Mouse (Mus musculus) stomach, embryonic 14.5 days (tissue): ENCODE results near the gene Med31. TPM values are rescaled to one million over a fixed set of nuclear protein-coding genes. Genes with fewer than 3 reads are reported as not detected.

Experiments used
- ATAC-seq: fragments of 200-750 bp; cut with Nextera tagmentation; 2 replicates; pipeline ENCODE4 v1.8.0; 2017; ENCODE audit warnings: low read depth, moderate TSS enrichment; ENCODE audit not compliant: insufficient number of reproducible peaks, insufficient read depth, low FRiP score
- H3K27ac ChIP-seq: fragments of 300-500 bp; sonication (generic); 2 replicates; pipeline ENCODE4 v1.5.1; 2014; ENCODE audit warnings: mild to moderate bottlenecking, low read length, moderate library complexity, mixed read lengths
- H3K27me3 ChIP-seq: fragments of 300-500 bp; sonication (generic); 2 replicates; pipeline ENCODE4 v1.6.1; 2014; ENCODE audit warnings: low read length, control low read depth, mixed read lengths; ENCODE audit not compliant: control insufficient read depth, insufficient read depth
- H3K36me3 ChIP-seq: fragments of 300-500 bp; sonication (generic); 2 replicates; pipeline ENCODE4 v1.6.1; 2014; ENCODE audit warnings: mild to moderate bottlenecking, control low read depth, low read length, moderate library complexity, mixed read lengths; ENCODE audit not compliant: control insufficient read depth, insufficient read depth
- H3K4me1 ChIP-seq: fragments of 300-500 bp; sonication (generic); 2 replicates; pipeline ENCODE4 v1.6.1; 2014; ENCODE audit warnings: low read length, control low read depth, mixed read lengths; ENCODE audit not compliant: control insufficient read depth, insufficient read depth
- H3K4me2 ChIP-seq: fragments of 300-500 bp; sonication (generic); replicated peaks from 2 replicates; pipeline ENCODE4 v1.6.1; 2014; ENCODE audit warnings: low read depth, low read length, control low read depth
- H3K4me3 ChIP-seq: fragments of 300-500 bp; sonication (generic); 2 replicates; pipeline ENCODE4 v1.5.1; 2014; ENCODE audit warnings: low read depth, low read length, control low read depth
- H3K9ac ChIP-seq: fragments of 300-500 bp; sonication (generic); replicated peaks from 2 replicates; pipeline ENCODE4 v1.6.1; 2014; ENCODE audit warnings: low read depth, mild to moderate bottlenecking, control low read depth, low read length, moderate library complexity, mixed read lengths
- H3K9me3 ChIP-seq: fragments of 300-500 bp; sonication (generic); 2 replicates; pipeline ENCODE4 v1.6.1; 2016; ENCODE audit warnings: low read depth, low read length, control low read depth; ENCODE audit not compliant: control insufficient read depth
- WGBS: fragments of 180-500 bp; shearing (Covaris S2); extraction: QIAGEN DNeasy Blood & Tissue Kit; methylation state at CpG from one replicate; pipeline ENCODE4 v1.1.7; 2014; 5-methylcytosine and 5-hydroxymethylcytosine counted together
- polyA plus RNA-seq: library from polyadenylated mRNA; unstranded; fragments of >200 nt; fragmentation: Nextera tagmentation; extraction: Ambion mirVana; gene quantifications from 2 replicates; pipeline ENCODE4 v1.2.1, GENCODE M21; 2014

Med31 gene
- polyA plus RNA-seq, 1 experiment from 2014 or later, result 42.7 TPM

DNA sequence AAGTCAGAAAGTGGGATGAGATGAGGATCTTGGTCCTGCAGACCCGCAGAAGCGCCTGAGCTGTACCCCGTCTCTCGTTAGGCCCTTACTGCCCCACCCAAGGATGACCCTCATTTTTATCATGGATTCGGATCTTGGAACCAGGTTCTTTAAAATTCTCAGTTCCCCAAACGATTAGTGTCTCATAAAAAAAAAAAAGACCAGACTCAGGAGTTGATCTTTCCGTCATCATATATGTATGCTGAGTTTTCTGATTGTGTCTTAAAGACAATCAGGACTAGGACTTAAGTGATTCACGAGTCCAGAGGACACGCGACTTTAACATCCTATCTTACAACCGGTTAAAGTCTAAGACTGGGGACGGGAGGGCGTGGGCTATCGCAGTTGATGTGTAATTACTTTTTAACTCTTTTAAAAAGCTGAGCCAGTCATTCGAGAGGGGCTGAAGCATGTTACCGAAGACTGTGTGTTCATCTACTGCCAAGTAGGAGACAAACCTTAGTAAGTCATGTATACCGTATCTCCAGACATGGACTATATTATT, 7.5 kb downstream of the Med31 start:
- H3K27me3 ChIP-seq, result no peaks in the 10 kb centered on the region
- H3K9me3 ChIP-seq, result no peaks in the 10 kb centered on the region
- H3K9ac ChIP-seq, result peak overlapping the region; percentile 65
- H3K4me3 ChIP-seq, result peak overlapping the region; percentile 84
- WGBS, result 13% methylated on average over 17 of the region's 17 CpGs
- H3K4me1 ChIP-seq, result peaks cover 10% of the 10 kb centered on the region
- no peak for ATAC-seq
- H3K27ac ChIP-seq, result peak overlapping the region; percentile 7; the same call in 1 of the 2 replicates
- peak overlapping the region; percentile 91 for H3K4me2 ChIP-seq
- H3K36me3 ChIP-seq, result peaks cover 25% of the 10 kb centered on the region

DNA sequence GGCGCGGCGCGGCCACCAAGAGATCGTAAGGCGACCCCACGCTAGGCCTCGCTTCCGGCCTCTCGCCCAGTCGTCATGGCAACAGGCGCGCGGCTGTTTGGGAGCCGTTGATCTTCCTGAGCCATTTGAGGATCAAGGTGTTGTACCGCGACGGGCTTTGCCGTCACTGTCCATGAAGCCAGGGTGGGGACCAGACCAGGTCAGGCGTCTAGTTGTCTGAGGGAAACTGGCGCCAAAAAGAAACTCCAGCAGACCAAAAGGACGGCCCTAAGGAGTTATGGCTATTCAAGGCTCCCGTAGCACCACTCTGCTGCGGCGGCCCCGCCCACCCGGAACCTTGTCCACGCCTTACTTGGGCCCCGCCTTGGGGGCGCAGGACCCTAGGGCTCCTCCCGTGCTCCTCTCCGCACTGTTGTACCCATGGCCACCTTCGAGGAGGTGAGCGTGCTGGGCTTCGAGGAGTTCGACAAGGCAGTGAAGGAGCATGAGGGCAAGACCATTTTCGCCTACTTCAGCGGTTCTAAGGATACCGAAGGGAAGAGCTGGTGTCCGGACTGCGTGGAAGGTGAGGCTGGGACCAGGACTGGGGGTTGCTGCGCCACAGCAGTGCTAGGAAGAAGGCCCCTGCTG, 8.1 kb downstream of the Med31 start, which contains the start of the genes 4933427D14Rik and Txndc17:
TSS of gene 4933427D14Rik (minus strand) at position 256 of the 630 bp plus-strand sequence.
TSS of gene Txndc17 (plus strand) at position 344 of the 630 bp plus-strand sequence.
- peak within 1 kb of the TSS; percentile 69; the same call in 1 of the 2 replicates for H3K27ac ChIP-seq

GRCm38 (mm10) chr11:72206341-72207203, 8.8 kb downstream of the Med31 start, which contains the start of gene Gm43951:
Gene Gm43951, minus strand, starts transcription at chr11:72206840.
- under 1% methylated on average over 43 of the region's 43 CpGs for WGBS
- peak within 1 kb of the TSS; percentile 69; the same call in 1 of the 2 replicates for H3K27ac ChIP-seq
- peaks cover 22% of the 10 kb centered on the region for H3K36me3 ChIP-seq
- H3K4me3 ChIP-seq, result peak within 1 kb of the TSS; percentile 84
- H3K4me2 ChIP-seq, result peak within 1 kb of the TSS; percentile 91
- ATAC-seq, result peak; percentile 38; the same call in 1 of the 2 replicates
- H3K9ac ChIP-seq, result peak within 1 kb of the TSS; percentile 65
- peaks cover 10% of the 10 kb centered on the region for H3K4me1 ChIP-seq
- H3K9me3 ChIP-seq, result no peaks in the 10 kb centered on the region
- no peaks in the 10 kb centered on the region for H3K27me3 ChIP-seq

More for the DNA sequence above, 8.1 kb downstream of the Med31 start, which contains the start of the genes 4933427D14Rik and Txndc17:
- peak within 1 kb of the TSS; percentile 91 for H3K4me2 ChIP-seq
- peaks cover 10% of the 10 kb centered on the region for H3K4me1 ChIP-seq
- peaks cover 25% of the 10 kb centered on the region for H3K36me3 ChIP-seq
- H3K27me3 ChIP-seq, result no peaks in the 10 kb centered on the region
- peak within 1 kb of the TSS; percentile 84 for H3K4me3 ChIP-seq
- H3K9ac ChIP-seq, result peak within 1 kb of the TSS; percentile 65
- WGBS, result under 1% methylated on average over 42 of the region's 42 CpGs
- peak; percentile 96 for ATAC-seq
- no peaks in the 10 kb centered on the region for H3K9me3 ChIP-seq

DNA sequence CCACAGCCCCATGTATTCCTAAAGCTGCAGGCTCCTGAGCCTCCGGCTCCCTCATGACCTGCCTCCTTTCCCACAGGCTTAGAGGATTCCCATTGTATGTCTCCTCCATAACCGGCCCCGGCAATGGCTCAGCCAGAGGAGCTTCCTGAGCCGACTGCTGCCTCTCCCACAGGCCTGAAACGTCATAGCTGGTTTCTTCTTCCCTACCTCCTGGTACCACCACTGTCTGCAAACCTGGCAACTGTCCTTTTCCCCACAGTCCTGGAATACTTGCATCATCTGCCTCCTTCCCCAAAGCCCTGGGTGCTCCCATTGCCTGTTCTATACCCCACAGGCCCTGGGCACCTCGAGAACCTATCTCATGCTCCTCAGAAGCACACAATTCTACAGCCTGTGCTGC, 10.1 kb downstream of the Med31 start:
- H3K9ac ChIP-seq, result no peak overlapping the region
- no peak overlapping the region for H3K4me2 ChIP-seq
- no peaks in the 10 kb centered on the region for H3K9me3 ChIP-seq
- no peaks in the 10 kb centered on the region for H3K27me3 ChIP-seq
- no peak overlapping the region for H3K27ac ChIP-seq
- H3K4me1 ChIP-seq, result peaks cover 10% of the 10 kb centered on the region
- WGBS, result 88% methylated on average over 6 of the region's 6 CpGs
- no peak overlapping the region for H3K4me3 ChIP-seq
- ATAC-seq, result no peak
- H3K36me3 ChIP-seq, result peaks cover 15% of the 10 kb centered on the region; the same call in 1 of the 2 replicates

DNA sequence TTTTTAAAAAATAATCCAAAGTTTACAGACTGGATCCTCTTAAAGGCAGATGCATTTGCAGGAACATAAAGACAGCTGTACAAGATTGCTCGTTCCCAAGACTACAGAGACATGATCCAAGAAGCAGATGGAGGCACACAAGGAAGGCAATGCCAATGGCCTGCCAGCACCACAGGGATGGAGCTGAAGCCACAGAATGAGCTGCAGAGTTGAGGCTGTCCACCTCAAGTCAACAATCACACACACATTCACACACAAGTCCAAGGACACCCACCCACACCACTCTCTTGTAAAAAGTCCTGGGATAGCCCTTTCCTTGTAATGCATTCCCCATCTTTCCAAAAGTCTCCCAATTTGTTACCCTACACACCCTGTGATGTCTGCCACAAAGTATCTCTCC, 12.0 kb downstream of the Med31 start:
- H3K4me3 ChIP-seq, result no peak overlapping the region
- no peak overlapping the region for H3K27ac ChIP-seq
- H3K4me1 ChIP-seq, result peaks cover 10% of the 10 kb centered on the region
- H3K4me2 ChIP-seq, result no peak overlapping the region
- no peak overlapping the region for H3K9ac ChIP-seq
- no peaks in the 10 kb centered on the region for H3K9me3 ChIP-seq
- no peak for ATAC-seq
- WGBS, result 83% methylated on average over 1 of the region's 1 CpGs
- peaks cover 13% of the 10 kb centered on the region; the same call in 1 of the 2 replicates for H3K36me3 ChIP-seq
- no peaks in the 10 kb centered on the region for H3K27me3 ChIP-seq

GRCm38 (mm10) chr11:72196506-72196905, 18.9 kb downstream of the Med31 start:
- Histone ChIP-seq H3K9ac (no peak overlapping the region), H3K27ac (no peak overlapping the region), H3K4me1 (no peaks in the 10 kb centered on the region), H3K4me3 (no peak overlapping the region), H3K36me3 (peaks cover 22% of the 10 kb centered on the region; the same call in 1 of the 2 replicates), H3K4me2 (no peak overlapping the region), H3K9me3 (no peaks in the 10 kb centered on the region), H3K27me3 (no peaks in the 10 kb centered on the region)
- no peak for ATAC-seq
- WGBS, result 90% methylated on average over 8 of the region's 8 CpGs

DNA sequence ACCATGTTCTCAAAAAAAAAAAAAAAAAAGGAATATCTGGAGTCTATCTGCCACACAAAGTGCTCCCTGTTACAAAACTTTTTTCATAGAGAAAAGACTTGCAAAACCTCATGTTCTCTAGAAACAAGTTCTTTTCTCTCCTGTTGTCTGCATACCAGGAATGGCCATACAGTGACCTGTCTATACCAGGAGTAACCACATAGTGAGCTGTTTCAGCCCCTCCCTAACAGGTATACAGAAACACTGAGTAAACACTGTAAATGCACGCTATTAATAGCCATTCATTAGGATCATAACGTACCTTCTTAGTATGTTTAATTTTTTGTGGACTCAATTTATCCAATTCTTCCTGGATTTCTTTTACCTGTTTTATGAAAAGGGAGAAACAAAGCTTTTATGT, 21.1 kb downstream of the Med31 start:
- Histone ChIP-seq H3K27ac (no peak overlapping the region), H3K4me3 (no peak overlapping the region), H3K36me3 (peaks cover 36% of the 10 kb centered on the region), H3K4me1 (no peaks in the 10 kb centered on the region), H3K9ac (no peak overlapping the region), H3K4me2 (no peak overlapping the region), H3K9me3 (no peaks in the 10 kb centered on the region), H3K27me3 (no peaks in the 10 kb centered on the region)
- WGBS, result 77% methylated on average over 2 of the region's 2 CpGs
- ATAC-seq, result no peak

DNA sequence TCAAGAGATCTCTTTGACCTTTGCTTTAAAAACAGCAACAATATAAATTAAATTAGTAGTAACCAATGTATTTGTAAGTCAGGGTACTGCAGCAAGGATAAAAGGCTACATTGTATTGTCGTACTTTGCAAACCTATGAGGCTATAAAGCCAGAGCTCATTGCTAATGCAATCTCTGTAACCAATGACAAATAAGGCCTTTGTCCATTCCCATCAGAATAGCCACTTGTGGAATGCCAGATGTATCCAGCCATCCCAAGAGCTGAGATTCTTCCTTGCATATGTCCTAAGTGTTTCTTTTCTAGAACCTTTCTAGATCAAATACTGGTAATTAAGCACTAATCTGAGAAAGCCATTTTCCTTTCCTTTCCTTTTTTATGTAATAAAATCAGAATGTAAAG, 24.5 kb downstream of the Med31 start:
- WGBS, result 95% methylated on average over 1 of the region's 1 CpGs
- Histone ChIP-seq H3K36me3 (peaks cover 27% of the 10 kb centered on the region), H3K27me3 (no peaks in the 10 kb centered on the region), H3K4me1 (no peaks in the 10 kb centered on the region), H3K9me3 (no peaks in the 10 kb centered on the region), H3K4me2 (no peak overlapping the region), H3K9ac (no peak overlapping the region), H3K4me3 (no peak overlapping the region), H3K27ac (no peak overlapping the region)
- no peak for ATAC-seq
